Mouse (Mus musculus) hindbrain, embryonic 16.5 days (tissue): ENCODE results near the gene Ubtfl1. TPM values are rescaled to one million over a fixed set of nuclear protein-coding genes. Genes with fewer than 3 reads are reported as not detected.

Source experiments
- microRNA-seq: library from miRNA; unstranded; fragments of <30 nt; microRNA quantifications from one replicate; pipeline ENCODE4, GENCODE M21; 2017
- polyA plus RNA-seq: library from polyadenylated mRNA; unstranded; fragments of >200 nt; fragmentation: Nextera tagmentation; extraction: Ambion mirVana; gene quantifications from 2 replicates; pipeline ENCODE4 v1.2.1, GENCODE M21; 2015

Ubtfl1 gene
- polyA plus RNA-seq, 1 experiment from 2014 or later: not detected

Small RNAs within 50 kb of the gene (microRNA-seq; reads per million reads assigned to microRNA genes)
- not detected for gene Gm22854

Other genes with a start within 250 kb of the Ubtfl1 start
- 115 and 116 TPM in 2 replicates for gene Chordc1, start 112.3 kb upstream of the Ubtfl1 start, polyA plus RNA-seq
- 2.5 and 3.3 TPM in 2 replicates for gene Naalad2, start 1.4 kb upstream of the Ubtfl1 start, polyA plus RNA-seq
- not detected in 2 replicates for gene Mbd3l2, start 26.2 kb downstream of the Ubtfl1 start, polyA plus RNA-seq
- gene Zfp558, start 73.8 kb downstream of the Ubtfl1 start, polyA plus RNA-seq: 31.3 and 38.0 TPM in 2 replicates
- not detected in 2 replicates for gene Mbd3l1, start 73.9 kb downstream of the Ubtfl1 start, polyA plus RNA-seq